Mouse (Mus musculus): ENCODE measurements around the gene Bcl2a1d. TPM values are rescaled to one million over a fixed set of nuclear protein-coding genes. Genes with fewer than 3 reads are reported as not detected.
"Not testable (repeated sequence)": the region's sequence is repeated elsewhere in the genome, so short reads cannot be mapped to it uniquely, and the experiment has no call there.

Bcl2a1d gene
- total RNA-seq, 1 experiment, result 0.89 TPM

- H3K4me1 ChIP-seq (ENCODE audit: control insufficient read depth in 2 of 2, insufficient read depth in 2 of 2, low read length in 2 of 2, poor library complexity in 1 of 2); H3K9me3 ChIP-seq (ENCODE audit: control insufficient read depth, insufficient read depth, low read depth, low read length); H3K4me3 ChIP-seq (ENCODE audit: insufficient read depth in 1 of 2, low read depth in 1 of 2, low read length in 2 of 2, poor library complexity in 1 of 2, severe bottlenecking in 1 of 2); H3K27ac ChIP-seq (ENCODE audit: insufficient read depth, low read depth, low read length, poor library complexity, severe bottlenecking); DNase-seq (ENCODE audit: low read depth, low spot score); H3K36me3 ChIP-seq (ENCODE audit: control insufficient read depth, insufficient read depth, low read length, poor library complexity, severe bottlenecking); H3K9ac ChIP-seq (ENCODE audit: insufficient read depth, low read depth, low read length, poor library complexity, severe bottlenecking); in situ Hi-C loops (cut with MboI; ENCODE audit: low sequenced_read_pairs in 2 of 2, unreplicated experiment in 2 of 2): not testable (repeated sequence)
Measured at GRCm38 (mm10) chr9:88721628-88722027, 10.1 kb downstream of the Bcl2a1d start.

DNA sequence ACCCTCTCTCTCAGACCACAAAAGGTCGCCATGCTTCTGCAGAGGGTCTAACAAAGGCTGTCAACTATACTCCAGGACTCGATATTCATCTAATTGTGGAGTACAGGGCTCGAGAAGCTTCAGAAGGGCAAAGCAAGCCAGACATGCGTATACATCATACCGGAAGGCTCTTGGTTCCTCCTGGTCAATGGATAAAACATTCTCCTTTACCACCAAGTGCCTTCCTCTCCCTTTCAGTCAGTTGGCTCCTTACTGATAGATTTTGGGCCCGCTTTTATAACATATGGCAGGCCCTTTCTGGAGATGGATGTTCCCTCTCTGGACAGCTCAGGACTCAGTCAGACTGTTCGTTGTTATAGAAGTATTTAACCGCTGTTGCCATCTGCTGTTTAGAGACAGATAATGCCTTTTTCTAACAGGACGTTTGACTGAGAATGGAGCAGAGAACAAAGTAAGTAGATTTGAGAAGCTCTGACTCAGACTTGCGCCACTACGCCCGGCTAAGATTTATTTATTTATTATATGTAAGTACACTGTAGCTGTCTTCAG, 11.7 kb downstream of the Bcl2a1d start, which contains the start of gene Mthfsl:
Gene Mthfsl, minus strand, starts transcription at position 308 of the 549 bp plus-strand sequence.
- in situ Hi-C loops (cut with MboI; ENCODE audit: low sequenced_read_pairs in 2 of 2, unreplicated experiment in 2 of 2); DNase-seq (ENCODE audit: low read depth, low spot score); H3K36me3 ChIP-seq (ENCODE audit: control insufficient read depth, insufficient read depth, low read length, poor library complexity, severe bottlenecking); H3K4me1 ChIP-seq (ENCODE audit: control insufficient read depth in 2 of 2, insufficient read depth in 2 of 2, low read length in 2 of 2, poor library complexity in 1 of 2); H3K9me3 ChIP-seq (ENCODE audit: control insufficient read depth, insufficient read depth, low read depth, low read length): not testable (repeated sequence)
- Histone ChIP-seq H3K9ac (ENCODE audit: insufficient read depth, low read depth, low read length, poor library complexity, severe bottlenecking) (peak within 1 kb of the TSS; percentile 48; the same call in 1 of the 2 replicates), H3K4me3 (ENCODE audit: insufficient read depth in 1 of 2, low read depth in 1 of 2, low read length in 2 of 2, poor library complexity in 1 of 2, severe bottlenecking in 1 of 2) (peak within 1 kb of the TSS; percentile 50 to 51), H3K27ac (ENCODE audit: insufficient read depth, low read depth, low read length, poor library complexity, severe bottlenecking) (peak within 1 kb of the TSS; percentile 69; the same call in 1 of the 2 replicates)

DNA sequence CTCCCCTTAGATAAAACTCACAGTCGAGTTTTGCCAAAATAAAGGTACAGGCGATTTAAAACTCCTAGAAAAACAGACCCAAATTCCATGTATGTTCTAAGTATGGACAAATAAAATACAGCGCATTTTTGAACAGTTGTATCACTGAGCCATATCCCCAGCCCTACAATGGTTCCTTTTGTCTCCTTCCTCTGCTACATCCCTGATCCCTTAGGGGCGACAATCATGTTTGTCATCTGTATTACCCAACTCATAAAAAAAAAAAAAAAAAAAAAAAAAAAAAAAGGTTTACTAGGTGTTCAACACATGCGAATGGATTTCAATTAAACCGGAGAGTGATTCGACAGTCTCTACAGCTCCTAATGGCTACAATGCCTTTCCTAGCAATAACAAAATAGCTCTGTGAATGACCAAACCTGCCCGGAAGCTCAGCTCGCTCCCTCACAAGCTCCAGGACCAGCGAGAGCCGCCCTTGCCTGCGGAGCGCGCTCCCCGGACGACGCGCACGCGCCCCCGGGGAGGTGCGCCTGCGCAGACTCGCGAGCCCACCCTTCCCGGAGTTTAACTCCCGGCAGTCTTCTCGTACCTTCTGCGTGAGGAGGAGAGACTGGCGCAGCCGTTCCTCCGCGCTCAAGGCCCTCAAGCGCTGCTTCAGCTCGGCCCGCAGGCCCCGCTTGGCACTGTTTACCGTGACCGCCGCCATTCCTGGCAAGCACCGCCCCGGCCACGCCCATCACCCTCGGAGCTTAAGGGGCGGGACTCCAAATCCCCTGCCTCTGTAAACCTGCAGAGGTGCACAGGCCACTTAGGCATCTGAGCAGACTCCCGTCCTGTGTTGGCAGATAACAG, 12.4 kb downstream of the Bcl2a1d start:
- H3K36me3 ChIP-seq (ENCODE audit: control insufficient read depth, insufficient read depth, low read length, poor library complexity, severe bottlenecking); in situ Hi-C loops (cut with MboI; ENCODE audit: low sequenced_read_pairs in 2 of 2, unreplicated experiment in 2 of 2); H3K4me1 ChIP-seq (ENCODE audit: control insufficient read depth in 2 of 2, insufficient read depth in 2 of 2, low read length in 2 of 2, poor library complexity in 1 of 2); DNase-seq (ENCODE audit: low read depth, low spot score); H3K9me3 ChIP-seq (ENCODE audit: control insufficient read depth, insufficient read depth, low read depth, low read length): not testable (repeated sequence)
- peak overlapping the region; percentile 48; the same call in 1 of the 2 replicates for H3K9ac ChIP-seq (ENCODE audit: insufficient read depth, low read depth, low read length, poor library complexity, severe bottlenecking)
- H3K4me3 ChIP-seq (ENCODE audit: insufficient read depth in 1 of 2, low read depth in 1 of 2, low read length in 2 of 2, poor library complexity in 1 of 2, severe bottlenecking in 1 of 2), result peak overlapping the region; percentile 44 to 50; a peak in 3 of 4 replicates
- peak overlapping the region; percentile 69; the same call in 1 of the 2 replicates for H3K27ac ChIP-seq (ENCODE audit: insufficient read depth, low read depth, low read length, poor library complexity, severe bottlenecking)
- peak; percentile 71 for TF ChIP-seq ZNF384 (IDR thresholded peaks at IDR 0.05; ENCODE audit: low read depth, low read length)

- H3K9ac ChIP-seq (ENCODE audit: insufficient read depth, low read depth, low read length, poor library complexity, severe bottlenecking); H3K4me1 ChIP-seq (ENCODE audit: control insufficient read depth in 2 of 2, insufficient read depth in 2 of 2, low read length in 2 of 2, poor library complexity in 1 of 2); H3K9me3 ChIP-seq (ENCODE audit: control insufficient read depth, insufficient read depth, low read depth, low read length); DNase-seq (ENCODE audit: low read depth, low spot score); in situ Hi-C loops (cut with MboI; ENCODE audit: low sequenced_read_pairs in 2 of 2, unreplicated experiment in 2 of 2); H3K4me3 ChIP-seq (ENCODE audit: insufficient read depth in 1 of 2, low read depth in 1 of 2, low read length in 2 of 2, poor library complexity in 1 of 2, severe bottlenecking in 1 of 2); H3K27ac ChIP-seq (ENCODE audit: insufficient read depth, low read depth, low read length, poor library complexity, severe bottlenecking); H3K36me3 ChIP-seq (ENCODE audit: control insufficient read depth, insufficient read depth, low read length, poor library complexity, severe bottlenecking): not testable (repeated sequence)
Measured at GRCm38 (mm10) chr9:88718593-88718992, 13.1 kb downstream of the Bcl2a1d start.

DNA sequence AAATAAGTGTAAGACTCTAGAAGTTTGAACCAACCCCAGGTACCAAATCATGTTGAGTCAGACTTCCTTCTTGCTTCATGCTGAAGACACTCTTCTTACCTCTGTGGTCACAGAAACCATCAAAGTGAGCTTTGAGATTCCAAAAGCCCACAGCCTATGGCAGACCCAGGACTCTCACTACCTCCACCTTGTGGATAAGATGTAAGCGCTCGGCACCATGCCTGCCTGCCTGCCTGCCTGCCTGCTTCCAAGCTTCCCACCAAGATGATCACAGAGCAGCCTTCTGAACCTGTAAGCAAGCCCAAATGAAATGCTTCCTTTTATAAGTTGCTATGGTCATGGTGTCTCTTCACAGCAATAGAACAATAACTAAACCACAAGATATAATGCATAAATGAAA, 13.6 kb downstream of the Bcl2a1d start:
- in situ Hi-C loops (cut with MboI; ENCODE audit: low sequenced_read_pairs in 2 of 2, unreplicated experiment in 2 of 2); H3K4me1 ChIP-seq (ENCODE audit: control insufficient read depth in 2 of 2, insufficient read depth in 2 of 2, low read length in 2 of 2, poor library complexity in 1 of 2); H3K36me3 ChIP-seq (ENCODE audit: control insufficient read depth, insufficient read depth, low read length, poor library complexity, severe bottlenecking); H3K9ac ChIP-seq (ENCODE audit: insufficient read depth, low read depth, low read length, poor library complexity, severe bottlenecking); DNase-seq (ENCODE audit: low read depth, low spot score); H3K4me3 ChIP-seq (ENCODE audit: insufficient read depth in 1 of 2, low read depth in 1 of 2, low read length in 2 of 2, poor library complexity in 1 of 2, severe bottlenecking in 1 of 2); H3K9me3 ChIP-seq (ENCODE audit: control insufficient read depth, insufficient read depth, low read depth, low read length); H3K27ac ChIP-seq (ENCODE audit: insufficient read depth, low read depth, low read length, poor library complexity, severe bottlenecking): not testable (repeated sequence)

GRCm38 (mm10) chr9:88714515-88714914, 17.2 kb downstream of the Bcl2a1d start:
- DNase-seq (ENCODE audit: low read depth, low spot score); H3K36me3 ChIP-seq (ENCODE audit: control insufficient read depth, insufficient read depth, low read length, poor library complexity, severe bottlenecking); in situ Hi-C loops (cut with MboI; ENCODE audit: low sequenced_read_pairs in 2 of 2, unreplicated experiment in 2 of 2); H3K4me3 ChIP-seq (ENCODE audit: insufficient read depth in 1 of 2, low read depth in 1 of 2, low read length in 2 of 2, poor library complexity in 1 of 2, severe bottlenecking in 1 of 2); H3K4me1 ChIP-seq (ENCODE audit: control insufficient read depth in 2 of 2, insufficient read depth in 2 of 2, low read length in 2 of 2, poor library complexity in 1 of 2); H3K27ac ChIP-seq (ENCODE audit: insufficient read depth, low read depth, low read length, poor library complexity, severe bottlenecking); H3K9me3 ChIP-seq (ENCODE audit: control insufficient read depth, insufficient read depth, low read depth, low read length); H3K9ac ChIP-seq (ENCODE audit: insufficient read depth, low read depth, low read length, poor library complexity, severe bottlenecking): not testable (repeated sequence)

DNA sequence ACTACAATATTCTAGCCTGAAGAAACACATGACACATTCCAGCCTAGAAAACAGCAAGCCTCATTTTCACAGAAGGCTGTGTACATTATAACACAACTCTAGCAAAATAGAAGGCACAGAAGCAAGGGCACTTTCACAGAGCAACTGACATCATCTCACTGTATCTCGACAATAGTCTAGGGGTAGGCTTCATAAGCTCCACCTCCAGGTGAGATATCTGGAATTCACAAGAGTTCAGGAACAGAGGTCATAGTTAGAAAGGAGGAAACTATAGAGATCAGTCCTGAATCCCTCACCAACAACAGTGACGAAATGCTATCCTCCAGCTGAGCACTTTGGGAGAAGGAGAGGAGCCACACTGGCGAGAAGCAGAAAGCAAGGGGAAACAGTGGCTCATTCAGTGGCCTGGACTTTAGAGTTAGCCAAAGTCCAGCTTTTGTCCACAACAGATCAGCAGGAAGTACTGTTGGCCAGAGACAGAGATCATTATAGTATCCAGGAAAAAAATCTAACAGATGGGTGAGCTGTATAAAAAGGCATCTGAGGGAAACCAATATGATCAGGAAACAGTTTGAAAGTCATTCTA, 19.5 kb downstream of the Bcl2a1d start:
- in situ Hi-C loops (cut with MboI; ENCODE audit: low sequenced_read_pairs in 2 of 2, unreplicated experiment in 2 of 2); H3K4me3 ChIP-seq (ENCODE audit: insufficient read depth in 1 of 2, low read depth in 1 of 2, low read length in 2 of 2, poor library complexity in 1 of 2, severe bottlenecking in 1 of 2); H3K36me3 ChIP-seq (ENCODE audit: control insufficient read depth, insufficient read depth, low read length, poor library complexity, severe bottlenecking); DNase-seq (ENCODE audit: low read depth, low spot score); H3K27ac ChIP-seq (ENCODE audit: insufficient read depth, low read depth, low read length, poor library complexity, severe bottlenecking); H3K4me1 ChIP-seq (ENCODE audit: control insufficient read depth in 2 of 2, insufficient read depth in 2 of 2, low read length in 2 of 2, poor library complexity in 1 of 2); H3K9me3 ChIP-seq (ENCODE audit: control insufficient read depth, insufficient read depth, low read depth, low read length); H3K9ac ChIP-seq (ENCODE audit: insufficient read depth, low read depth, low read length, poor library complexity, severe bottlenecking): not testable (repeated sequence)

DNA sequence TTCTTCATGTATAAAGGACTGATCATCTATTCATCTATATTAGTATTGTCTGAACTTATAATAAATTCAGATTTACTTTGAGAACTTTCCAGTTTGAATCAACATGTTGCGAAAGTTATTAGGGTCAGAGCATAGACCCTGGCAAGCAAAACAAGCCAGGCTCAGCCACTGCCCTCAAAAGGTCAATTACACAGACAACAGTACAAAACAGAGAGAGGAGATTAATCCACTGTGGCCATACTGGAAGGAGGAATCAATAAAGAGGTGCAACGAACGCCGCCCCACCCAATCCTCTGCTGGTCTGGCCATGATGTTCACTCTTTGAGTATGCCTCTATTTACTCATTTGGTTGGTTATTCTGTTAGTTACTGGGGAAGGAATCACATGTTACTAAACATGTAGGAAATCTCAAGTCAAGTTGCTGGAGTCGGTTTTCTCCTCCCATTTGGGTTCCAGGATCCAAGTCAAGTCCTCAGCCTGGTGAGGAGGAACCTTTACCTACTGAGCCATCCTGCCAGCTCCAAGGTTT, 20.7 kb downstream of the Bcl2a1d start:
- H3K9me3 ChIP-seq (ENCODE audit: control insufficient read depth, insufficient read depth, low read depth, low read length); H3K4me1 ChIP-seq (ENCODE audit: control insufficient read depth in 2 of 2, insufficient read depth in 2 of 2, low read length in 2 of 2, poor library complexity in 1 of 2); H3K9ac ChIP-seq (ENCODE audit: insufficient read depth, low read depth, low read length, poor library complexity, severe bottlenecking); DNase-seq (ENCODE audit: low read depth, low spot score); H3K4me3 ChIP-seq (ENCODE audit: insufficient read depth in 1 of 2, low read depth in 1 of 2, low read length in 2 of 2, poor library complexity in 1 of 2, severe bottlenecking in 1 of 2); H3K36me3 ChIP-seq (ENCODE audit: control insufficient read depth, insufficient read depth, low read length, poor library complexity, severe bottlenecking); H3K27ac ChIP-seq (ENCODE audit: insufficient read depth, low read depth, low read length, poor library complexity, severe bottlenecking); in situ Hi-C loops (cut with MboI; ENCODE audit: low sequenced_read_pairs in 2 of 2, unreplicated experiment in 2 of 2): not testable (repeated sequence)

All from ES-E14 (cell line).